Mouse (Mus musculus) mouse trophoblast stem cell (cell line): ENCODE results near the gene Gm29094.
"Not testable (repeated sequence)": the region's sequence is repeated elsewhere in the genome, so short reads cannot be mapped to it uniquely, and the experiment has no call there.

Experiments used
- in situ Hi-C, 2 experiments: fragments of 300-500 bp; cut with MseI, MboI; formaldehyde crosslinking; loops; 2 replicates in 1 of 2; 3 replicates in 1 of 2; pipeline ENCODE4 v1.15.1; 2025

The Gm29094 gene

DNA sequence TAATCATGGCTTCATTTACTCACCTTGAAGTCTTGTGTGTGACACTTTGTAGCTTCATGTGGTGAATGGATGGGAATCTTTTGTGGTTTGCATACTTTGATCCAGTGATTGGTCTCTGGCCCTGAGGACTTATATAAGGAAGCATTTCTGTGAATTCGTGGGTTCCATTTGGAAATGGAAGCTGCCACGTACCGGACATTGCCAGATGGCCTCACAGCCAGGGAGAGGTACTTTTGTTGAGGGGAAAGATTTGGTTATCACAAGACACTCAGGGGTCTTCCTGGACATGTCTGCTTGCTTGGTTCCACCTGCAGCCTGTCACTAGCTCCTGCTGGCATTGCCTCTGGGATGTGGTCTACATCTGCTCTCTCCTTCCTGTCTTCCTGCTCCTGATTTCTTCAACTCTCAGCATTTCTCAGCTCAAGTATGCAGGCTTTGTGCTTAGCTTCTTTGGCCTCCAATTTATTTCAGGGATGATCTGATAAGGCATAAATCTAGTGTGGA lies 41.4 kb downstream of the Gm29094 start:
- in situ Hi-C loops = not testable (repeated sequence)

DNA sequence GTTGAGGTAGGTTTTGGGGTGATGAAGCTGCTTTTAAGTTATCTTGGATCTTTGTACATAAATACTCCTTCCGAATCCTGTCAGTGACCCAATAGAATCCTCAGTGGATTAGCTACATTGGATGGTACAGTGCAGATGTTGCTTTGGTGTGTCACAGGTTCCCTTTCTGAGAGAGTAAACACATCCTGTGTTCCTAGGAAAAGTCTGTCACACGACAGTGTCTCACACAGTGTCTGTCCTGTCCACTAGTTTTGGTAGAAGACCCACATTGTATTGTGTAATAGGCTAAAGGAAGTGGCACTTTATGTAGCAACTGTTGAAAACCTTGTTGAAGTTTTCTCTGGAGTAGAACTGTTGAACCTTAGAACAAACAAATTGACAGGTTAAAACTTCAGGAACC lies 54.2 kb downstream of the Gm29094 start:
- in situ Hi-C loops = no loop called here

DNA sequence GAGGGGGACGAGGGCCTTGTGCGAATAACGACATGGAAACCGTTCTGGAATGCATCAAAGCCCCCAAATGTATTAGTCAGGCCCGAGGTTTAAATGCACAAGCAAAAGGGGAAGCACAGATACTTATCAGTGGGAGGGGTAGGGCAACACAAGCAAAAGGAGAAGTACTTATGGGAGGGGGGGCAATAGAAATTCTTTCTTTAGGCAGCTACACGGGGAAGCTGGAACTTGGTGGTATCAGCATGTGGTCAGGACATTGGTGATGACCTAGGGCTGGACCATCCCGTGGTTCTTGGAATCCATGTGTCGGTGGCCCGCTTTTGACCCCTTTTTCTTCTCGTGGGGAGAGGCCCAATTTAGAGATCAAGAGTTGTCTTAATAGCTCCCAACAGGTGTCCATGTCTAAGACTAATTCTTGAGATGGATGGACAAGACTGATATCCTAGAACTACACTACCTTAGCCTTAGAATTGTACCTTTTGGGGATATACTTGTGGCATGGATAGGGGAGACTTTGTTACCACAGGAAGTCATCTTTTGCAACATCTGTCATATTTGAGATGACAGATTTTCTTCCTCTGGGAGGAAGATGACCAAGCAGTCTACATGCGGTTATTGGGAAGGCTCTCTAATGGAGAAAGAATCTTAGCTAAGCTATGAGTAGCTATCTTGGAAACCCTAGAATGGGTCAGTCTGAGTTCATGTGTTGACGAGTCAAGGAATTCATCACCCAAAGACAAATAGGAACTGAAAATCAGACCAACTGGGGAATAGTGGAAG lies 57.6 kb downstream of the Gm29094 start:
- in situ Hi-C loops = no loop called here

DNA sequence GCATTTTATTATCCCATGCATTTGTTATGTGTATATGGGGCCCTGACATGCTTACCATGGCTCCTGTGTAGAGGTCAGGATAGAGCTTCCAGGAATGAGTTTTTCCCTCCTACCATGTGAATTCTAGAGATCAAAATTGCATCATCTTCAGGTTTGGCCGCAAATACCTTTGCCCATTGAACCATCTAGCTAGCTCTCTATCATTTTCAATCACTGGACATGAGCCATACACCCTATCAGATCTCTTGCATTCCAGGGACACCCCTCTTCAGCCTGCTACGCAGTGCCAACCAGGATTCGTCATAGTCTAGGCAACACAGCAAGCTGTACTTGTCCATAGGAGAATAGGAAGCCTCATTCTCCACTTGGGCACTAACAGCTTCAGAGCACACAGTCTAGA lies 64.8 kb downstream of the Gm29094 start:
- in situ Hi-C loops = no loop called here

DNA sequence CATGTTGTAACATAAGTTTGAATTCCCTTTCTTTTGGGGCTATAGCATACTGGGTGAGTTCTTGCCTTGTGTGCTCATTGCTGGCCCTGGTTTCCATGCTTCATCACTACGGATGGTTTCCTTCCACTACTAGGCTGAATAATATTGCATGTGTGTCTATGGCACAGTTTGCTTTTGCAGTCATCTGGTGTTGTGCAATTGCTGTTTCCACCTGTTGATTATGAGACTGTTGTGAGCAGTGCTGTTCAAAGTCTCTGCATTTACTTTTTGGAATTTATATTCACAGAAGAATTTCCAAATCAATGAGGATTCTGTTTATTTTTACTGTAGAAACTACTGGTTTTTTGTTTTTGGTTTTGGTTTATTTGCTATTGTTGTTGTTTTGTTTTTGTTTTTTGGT lies 65.4 kb downstream of the Gm29094 start:
- in situ Hi-C loops = no loop called here
